Comparison of ENCODE assay signal across 11 mouse cellular contexts in the genomic region with DNA sequence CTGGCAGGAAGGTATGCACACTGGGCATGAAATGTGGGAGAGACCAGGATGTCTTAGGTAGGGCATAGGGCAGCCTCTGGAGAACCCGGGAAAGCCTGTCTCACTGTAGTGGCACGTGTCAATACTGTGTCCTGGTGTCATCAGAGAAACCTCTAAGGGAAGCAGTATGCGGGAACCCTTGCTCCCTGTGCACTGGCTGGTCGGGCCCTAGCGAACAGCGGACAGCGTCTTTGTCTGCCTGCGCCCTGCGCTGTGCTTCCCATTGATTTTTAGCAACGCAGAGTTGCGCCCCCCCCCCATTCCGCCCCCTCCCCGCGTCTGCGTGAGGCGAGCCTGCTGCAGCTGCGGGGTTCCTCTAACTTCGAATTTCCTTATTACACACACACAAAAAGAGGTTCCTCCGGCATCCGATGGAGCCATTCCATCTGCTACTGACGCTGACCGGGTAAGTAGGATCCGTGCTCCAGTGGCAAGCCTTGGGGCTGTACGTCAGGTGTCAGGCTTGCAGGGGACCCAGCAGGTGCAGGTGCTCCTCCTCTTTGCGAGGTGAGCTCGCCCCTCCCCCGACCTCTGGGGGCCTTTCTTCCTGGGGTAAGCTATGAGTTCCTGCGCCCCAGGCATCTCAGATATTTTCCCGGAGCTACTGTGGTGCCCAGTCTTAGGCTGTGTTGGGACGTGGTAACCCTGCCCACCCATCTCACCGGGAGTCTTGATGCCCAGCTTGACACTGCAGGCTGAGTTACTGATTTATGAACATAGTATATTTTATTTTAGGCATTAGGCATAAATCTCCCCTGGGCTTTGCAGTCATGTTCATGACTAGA.
DNase-seq lines count a peak whose midpoint lies in the region; ATAC-seq and TF ChIP-seq lines count a peak whose summit lies in the region.
"Had no signal": no experiment of that assay in that cellular context is flagged by ENCODE, and none has a peak within 500 bp of the region (broad histone marks: within the 10 kb centered on the region; RNA-seq: fewer than 3 reads in every experiment).

No protein-coding gene starts in this region.

- 9% methylated on average over 30 of the region's 31 CpGs for WGBS in heart, embryonic 10.5 days
- WGBS in heart, adult 2 months = 10% methylated on average over 30 of the region's 31 CpGs
- 5% methylated on average over 31 of the region's 31 CpGs for WGBS in hindbrain, embryonic 10.5 days
- 2% methylated on average over 31 of the region's 31 CpGs for WGBS in midbrain, embryonic 13.5 days
- WGBS in cerebellum, adult 2 months = 4% methylated on average over 31 of the region's 31 CpGs

- peaks cover 72% of the 10 kb centered on the region for H3K27me3 ChIP-seq in heart, embryonic 10.5 days (ENCODE audit: insufficient read depth, poor library complexity, severe bottlenecking)
- peaks cover 4% of the 10 kb centered on the region; the same call in 1 of the 2 replicates for H3K27me3 ChIP-seq in heart, adult 2 months (ENCODE audit: control insufficient read depth, insufficient read depth, low read length)
- peaks cover 52% of the 10 kb centered on the region for H3K27me3 ChIP-seq in hindbrain, embryonic 10.5 days (ENCODE audit: insufficient read depth, poor library complexity, severe bottlenecking)
- peaks cover 11% of the 10 kb centered on the region for H3K27me3 ChIP-seq in midbrain, embryonic 13.5 days
- H3K27me3 ChIP-seq in cerebellum, adult 2 months (ENCODE audit: control insufficient read depth, insufficient read depth, low read length) = no peaks in the 10 kb centered on the region; the same call in 1 of the 2 replicates

- no peak for DNase-seq in heart, embryonic 10.5 days (ENCODE audit: low spot score)
- DNase-seq in heart, adult 2 months = no peak
- peak; percentile 39 for DNase-seq in hindbrain, embryonic 10.5 days (ENCODE audit: low spot score)
- no peak for DNase-seq in cerebellum, adult 2 months
- DNase-seq in urinary bladder, postnatal 10 days (ENCODE audit: low spot score) = no peak
- no peak for DNase-seq in right cerebral cortex, postnatal 14 days
- DNase-seq: kidney, postnatal 25 days; lung, adult 2 months had no signal

- H3K36me3 ChIP-seq in heart, embryonic 10.5 days = no peaks in the 10 kb centered on the region
- H3K36me3 ChIP-seq in heart, adult 2 months (ENCODE audit: control insufficient read depth, insufficient read depth, low read length) = no peaks in the 10 kb centered on the region
- H3K36me3 ChIP-seq in hindbrain, embryonic 10.5 days = no peaks in the 10 kb centered on the region
- H3K36me3 ChIP-seq in midbrain, embryonic 13.5 days = no peaks in the 10 kb centered on the region

- H3K4me2 ChIP-seq in midbrain, embryonic 13.5 days (replicated peaks) = peak overlapping the region; percentile 68

- no peaks in the 10 kb centered on the region for H3K79me2 ChIP-seq in heart, adult 2 months (replicated peaks; ENCODE audit: control insufficient read depth, insufficient read depth, low read length)

- TF ChIP-seq EP300 in heart, adult 2 months (IDR thresholded peaks at IDR 0.05; ENCODE audit: insufficient read depth, low read depth, low read length) = no peak

- H3K4me3 ChIP-seq in heart, embryonic 10.5 days = peak overlapping the region; percentile 36
- no peak overlapping the region for H3K4me3 ChIP-seq in heart, adult 2 months
- peak overlapping the region; percentile 16 for H3K4me3 ChIP-seq in cortical plate, adult 2 months (ENCODE audit: insufficient read depth, low read length)
- peak overlapping the region; percentile 49 for H3K4me3 ChIP-seq in hindbrain, embryonic 10.5 days
- peak overlapping the region; percentile 43 for H3K4me3 ChIP-seq in midbrain, embryonic 13.5 days (replicated peaks)
- H3K4me3 ChIP-seq in cerebellum, adult 2 months (replicated peaks; ENCODE audit: insufficient read depth, low read depth, low read length) = no peak overlapping the region

- ATAC-seq in midbrain, embryonic 13.5 days = peak; percentile 78
- ATAC-seq: Patski had no signal

- TF ChIP-seq CTCF in heart, adult 2 months (IDR thresholded peaks at IDR 0.05) = no peak
- no peak for TF ChIP-seq CTCF in cortical plate, adult 2 months (IDR thresholded peaks at IDR 0.05; ENCODE audit: extremely low read depth, insufficient read depth, low read length)
- TF ChIP-seq CTCF in cerebellum, adult 2 months (IDR thresholded peaks at IDR 0.05; ENCODE audit: borderline replicate concordance, insufficient read depth, low read depth, low read length) = no peak

- no peak overlapping the region for H3K27ac ChIP-seq in heart, embryonic 10.5 days
- H3K27ac ChIP-seq in heart, adult 2 months = no peak overlapping the region
- H3K27ac ChIP-seq in cortical plate, adult 2 months (ENCODE audit: insufficient read depth, low read length) = peak overlapping the region; percentile 5; the same call in 1 of the 2 replicates
- peak overlapping the region; percentile 70 for H3K27ac ChIP-seq in hindbrain, embryonic 10.5 days
- peak overlapping the region; percentile 51 for H3K27ac ChIP-seq in midbrain, embryonic 13.5 days
- no peak overlapping the region for H3K27ac ChIP-seq in cerebellum, adult 2 months (ENCODE audit: insufficient read depth, low read length)

- intact Hi-C loops in heart, adult 2 months (cut with DNase I) = no loop called here

- H3K4me1 ChIP-seq in heart, embryonic 10.5 days = peaks cover 7% of the 10 kb centered on the region; the same call in 1 of the 2 replicates
- H3K4me1 ChIP-seq in heart, adult 2 months (ENCODE audit: control insufficient read depth, insufficient read depth, low read length) = no peaks in the 10 kb centered on the region
- H3K4me1 ChIP-seq in cortical plate, adult 2 months (ENCODE audit: control insufficient read depth, insufficient read depth, low read length) = peaks cover 25% of the 10 kb centered on the region; the same call in 1 of the 2 replicates
- peaks cover 28% of the 10 kb centered on the region for H3K4me1 ChIP-seq in hindbrain, embryonic 10.5 days (replicated peaks)
- H3K4me1 ChIP-seq in midbrain, embryonic 13.5 days (replicated peaks) = peaks cover 50% of the 10 kb centered on the region
- no peaks in the 10 kb centered on the region for H3K4me1 ChIP-seq in cerebellum, adult 2 months (ENCODE audit: control insufficient read depth, insufficient read depth, low read length)

- H3K9me3 ChIP-seq in heart, embryonic 10.5 days = no peaks in the 10 kb centered on the region
- no peaks in the 10 kb centered on the region for H3K9me3 ChIP-seq in hindbrain, embryonic 10.5 days
- no peaks in the 10 kb centered on the region for H3K9me3 ChIP-seq in midbrain, embryonic 13.5 days

- no peak for TF ChIP-seq POLR2A in heart, adult 2 months (IDR thresholded peaks at IDR 0.05; ENCODE audit: insufficient read depth, low read depth, low read length)
- TF ChIP-seq POLR2A in cortical plate, adult 2 months (IDR thresholded peaks at IDR 0.05; ENCODE audit: extremely low read depth, insufficient read depth, low read length) = no peak
- TF ChIP-seq POLR2A in cerebellum, adult 2 months (IDR thresholded peaks at IDR 0.05; ENCODE audit: borderline replicate concordance, insufficient read depth, low read length) = no peak

- H3K9ac ChIP-seq in heart, adult 2 months (ENCODE audit: low read depth, low read length) = no peak overlapping the region
- peak overlapping the region; percentile 71 for H3K9ac ChIP-seq in midbrain, embryonic 13.5 days (replicated peaks)

Comparison
In these comparisons a context has a peak if more than half of its experiments do, and no peak if none do; other contexts are left out.
1. H3K4me3 ChIP-seq: peak in heart, embryonic 10.5 days (single experiment), cortical plate, adult 2 months (single experiment), hindbrain, embryonic 10.5 days (single experiment) and midbrain, embryonic 13.5 days (single experiment); none in heart, adult 2 months (single experiment) and cerebellum, adult 2 months (single experiment).
2. H3K27ac ChIP-seq: peak in cortical plate, adult 2 months (single experiment), hindbrain, embryonic 10.5 days (single experiment) and midbrain, embryonic 13.5 days (single experiment); none in heart, embryonic 10.5 days (single experiment), heart, adult 2 months (single experiment) and cerebellum, adult 2 months (single experiment).